In genomic region chr5:133787491-133787890, GRCm38 (mm10) we compare ENCODE assay signal across 13 mouse cellular contexts.
"Had no signal": no experiment of that assay in that cellular context is flagged by ENCODE, and none has a peak within 500 bp of the region (broad histone marks: within the 10 kb centered on the region; RNA-seq: fewer than 3 reads in every experiment).

No protein-coding gene starts in this region.

- H3K27ac ChIP-seq: midbrain, embryonic 13.5 days; midbrain, embryonic 15.5 days; neural tube, embryonic 12.5 days had no signal

- H3K9me3 ChIP-seq: midbrain, embryonic 13.5 days; midbrain, embryonic 15.5 days; neural tube, embryonic 12.5 days had no signal

- ATAC-seq: midbrain, embryonic 13.5 days; midbrain, embryonic 15.5 days had no signal

- H3K9ac ChIP-seq: lung, embryonic 14.5 days; midbrain, embryonic 13.5 days; midbrain, embryonic 15.5 days; neural tube, embryonic 12.5 days had no signal

- DNase-seq: lung, adult 18-20 months; lung, embryonic 14.5 days; lung, postnatal 10 days; lung, postnatal 4 days; right cerebral cortex, postnatal 14 days; spleen, adult 18-20 months; thymus, adult 18-20 months; thymus, postnatal 14 days; thymus, postnatal 36 days had no signal

- H3K4me1 ChIP-seq: midbrain, embryonic 15.5 days; neural tube, embryonic 12.5 days had no signal

- H3K4me3 ChIP-seq: midbrain, embryonic 13.5 days; midbrain, embryonic 15.5 days; neural tube, embryonic 12.5 days had no signal

- H3K36me3 ChIP-seq: midbrain, embryonic 13.5 days; midbrain, embryonic 15.5 days; neural tube, embryonic 12.5 days had no signal

- H3K27me3 ChIP-seq: midbrain, embryonic 13.5 days; midbrain, embryonic 15.5 days; neural tube, embryonic 12.5 days had no signal

- H3K4me2 ChIP-seq: lung, embryonic 14.5 days; midbrain, embryonic 11.5 days; midbrain, embryonic 13.5 days; midbrain, embryonic 15.5 days; neural tube, embryonic 12.5 days had no signal
